Comparison of ENCODE assay signal across 9 mouse cellular contexts in the genomic region with DNA sequence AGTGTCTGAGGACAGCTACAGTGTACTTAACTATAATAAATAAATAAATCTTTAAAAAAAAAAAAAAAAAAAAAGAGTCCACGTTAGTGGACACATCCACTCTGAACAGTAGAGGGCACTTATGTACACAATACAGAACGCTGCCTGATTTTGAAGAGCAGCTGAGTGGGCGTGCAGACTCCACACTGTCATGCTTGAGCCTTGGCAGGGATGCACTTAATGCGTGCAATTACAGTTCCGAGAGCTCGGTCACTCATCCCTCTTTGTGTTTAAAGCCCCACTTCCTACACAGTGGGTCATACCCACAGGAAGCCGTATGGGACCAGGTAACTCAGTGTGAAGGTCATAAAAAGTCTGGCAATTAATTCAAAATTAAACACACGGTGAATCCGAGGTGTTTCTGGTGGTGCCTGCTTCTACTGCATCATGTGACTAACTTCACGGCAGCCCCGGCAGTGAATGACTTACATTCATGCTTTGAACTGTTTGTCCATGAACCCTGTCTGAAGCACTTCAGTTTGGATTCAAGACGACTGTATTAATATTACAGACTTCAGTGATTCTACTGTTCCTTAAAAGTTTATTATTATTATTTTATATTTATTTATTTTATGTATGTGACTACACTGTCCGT. TPM values are rescaled to one million over a fixed set of nuclear protein-coding genes. Genes with fewer than 3 reads are reported as not detected.
DNase-seq lines count a peak whose midpoint lies in the region; ATAC-seq and TF ChIP-seq lines count a peak whose summit lies in the region.
"Had no signal": no experiment of that assay in that cellular context is flagged by ENCODE, and none has a peak within 500 bp of the region (broad histone marks: within the 10 kb centered on the region; RNA-seq: fewer than 3 reads in every experiment).

No protein-coding gene starts in this region.

- 75% methylated on average over 13 of the region's 13 CpGs for WGBS in hindbrain, embryonic 14.5 days
- WGBS in hindbrain, embryonic 11.5 days, result 84% methylated on average over 13 of the region's 13 CpGs
- WGBS in kidney, embryonic 15.5 days, result 71% methylated on average over 13 of the region's 13 CpGs
- WGBS in midbrain, embryonic 13.5 days, result 78% methylated on average over 13 of the region's 13 CpGs

- no peak overlapping the region for H3K9ac ChIP-seq in hindbrain, embryonic 14.5 days
- no peak overlapping the region for H3K9ac ChIP-seq in hindbrain, embryonic 11.5 days (ENCODE audit: low read depth, low read length)
- no peak overlapping the region for H3K9ac ChIP-seq in kidney, embryonic 15.5 days
- H3K9ac ChIP-seq in midbrain, embryonic 13.5 days (replicated peaks), result no peak overlapping the region
- H3K9ac ChIP-seq: liver, embryonic 15.5 days had no signal

- peak; percentile 65; the same call in 1 of the 2 replicates for ATAC-seq in hindbrain, embryonic 14.5 days (ENCODE audit: low FRiP score)
- no peak for ATAC-seq in hindbrain, embryonic 11.5 days (ENCODE audit: low FRiP score)
- ATAC-seq in kidney, embryonic 15.5 days (replicated peaks; ENCODE audit: low FRiP score), result 0 out of 2 replicates have a peak, but pooled peaks have one; percentile 43
- peak; percentile 86 for ATAC-seq in midbrain, embryonic 13.5 days
- ATAC-seq in inflammation-experienced regulatory T-cells, adult 6 months, result no peak

- DNase-seq in hindbrain, embryonic 14.5 days (ENCODE audit: low spot score), result peak; percentile 52
- DNase-seq in hindbrain, embryonic 11.5 days (ENCODE audit: low spot score), result no peak
- DNase-seq in Muller cell, postnatal 12 days (ENCODE audit: inconsistent ontology term), result peak; percentile 55
- no peak for DNase-seq in testis, postnatal 14 days (ENCODE audit: low spot score)

- H3K4me3 ChIP-seq in hindbrain, embryonic 14.5 days (replicated peaks; ENCODE audit: low read length), result no peak overlapping the region
- no peak overlapping the region for H3K4me3 ChIP-seq in hindbrain, embryonic 11.5 days (ENCODE audit: low read depth, low read length)
- no peak overlapping the region for H3K4me3 ChIP-seq in cortical plate, adult 2 months (ENCODE audit: insufficient read depth, low read length)
- H3K4me3 ChIP-seq in kidney, embryonic 15.5 days (replicated peaks), result no peak overlapping the region
- H3K4me3 ChIP-seq in midbrain, embryonic 13.5 days (replicated peaks), result no peak overlapping the region
- H3K4me3 ChIP-seq: liver, embryonic 15.5 days had no signal

- H3K9me3 ChIP-seq in hindbrain, embryonic 14.5 days (ENCODE audit: control insufficient read depth, low read length), result no peaks in the 10 kb centered on the region
- H3K9me3 ChIP-seq in hindbrain, embryonic 11.5 days (ENCODE audit: control insufficient read depth, low read length), result no peaks in the 10 kb centered on the region
- no peaks in the 10 kb centered on the region for H3K9me3 ChIP-seq in kidney, embryonic 15.5 days (replicated peaks)
- H3K9me3 ChIP-seq in midbrain, embryonic 13.5 days, result no peaks in the 10 kb centered on the region
- H3K9me3 ChIP-seq: liver, embryonic 15.5 days had no signal

- TF ChIP-seq POLR2A in cortical plate, adult 2 months (IDR thresholded peaks at IDR 0.05; ENCODE audit: extremely low read depth, insufficient read depth, low read length), result no peak

- TF ChIP-seq CTCF in cortical plate, adult 2 months (IDR thresholded peaks at IDR 0.05; ENCODE audit: extremely low read depth, insufficient read depth, low read length), result peak; percentile 34

- no peaks in the 10 kb centered on the region for H3K27me3 ChIP-seq in hindbrain, embryonic 14.5 days (ENCODE audit: control insufficient read depth, insufficient read depth, low read length)
- H3K27me3 ChIP-seq in hindbrain, embryonic 11.5 days (ENCODE audit: control insufficient read depth, insufficient read depth, low read length), result no peaks in the 10 kb centered on the region
- H3K27me3 ChIP-seq in kidney, embryonic 15.5 days, result no peaks in the 10 kb centered on the region
- no peaks in the 10 kb centered on the region for H3K27me3 ChIP-seq in midbrain, embryonic 13.5 days

- no peaks in the 10 kb centered on the region for H3K36me3 ChIP-seq in hindbrain, embryonic 14.5 days (replicated peaks; ENCODE audit: control insufficient read depth, insufficient read depth)
- no peaks in the 10 kb centered on the region for H3K36me3 ChIP-seq in hindbrain, embryonic 11.5 days (ENCODE audit: control insufficient read depth, insufficient read depth, low read length)
- H3K36me3 ChIP-seq in kidney, embryonic 15.5 days, result no peaks in the 10 kb centered on the region
- H3K36me3 ChIP-seq in midbrain, embryonic 13.5 days, result no peaks in the 10 kb centered on the region
- H3K36me3 ChIP-seq: liver, embryonic 15.5 days had no signal

- no peaks in the 10 kb centered on the region for H3K4me1 ChIP-seq in hindbrain, embryonic 14.5 days (replicated peaks; ENCODE audit: control insufficient read depth, insufficient read depth, low read length)
- no peaks in the 10 kb centered on the region for H3K4me1 ChIP-seq in hindbrain, embryonic 11.5 days (replicated peaks; ENCODE audit: control insufficient read depth, insufficient read depth, low read length)
- no peaks in the 10 kb centered on the region for H3K4me1 ChIP-seq in cortical plate, adult 2 months (ENCODE audit: control insufficient read depth, insufficient read depth, low read length)
- no peaks in the 10 kb centered on the region for H3K4me1 ChIP-seq in kidney, embryonic 15.5 days
- H3K4me1 ChIP-seq in midbrain, embryonic 13.5 days (replicated peaks), result no peaks in the 10 kb centered on the region
- H3K4me1 ChIP-seq: liver, embryonic 15.5 days had no signal

- no peak overlapping the region for H3K4me2 ChIP-seq in hindbrain, embryonic 14.5 days (replicated peaks)
- H3K4me2 ChIP-seq in hindbrain, embryonic 11.5 days (replicated peaks; ENCODE audit: low read depth, low read length), result no peak overlapping the region
- no peak overlapping the region for H3K4me2 ChIP-seq in kidney, embryonic 15.5 days
- no peak overlapping the region for H3K4me2 ChIP-seq in midbrain, embryonic 13.5 days (replicated peaks)
- H3K4me2 ChIP-seq: liver, embryonic 15.5 days had no signal

- H3K27ac ChIP-seq in hindbrain, embryonic 14.5 days, result no peak overlapping the region
- H3K27ac ChIP-seq in hindbrain, embryonic 11.5 days (ENCODE audit: low read depth, low read length), result no peak overlapping the region
- H3K27ac ChIP-seq in cortical plate, adult 2 months (ENCODE audit: insufficient read depth, low read length), result no peak overlapping the region
- no peak overlapping the region for H3K27ac ChIP-seq in kidney, embryonic 15.5 days
- no peak overlapping the region for H3K27ac ChIP-seq in midbrain, embryonic 13.5 days
- H3K27ac ChIP-seq: liver, embryonic 15.5 days had no signal

RNA-seq across cellular contexts. Expression of a gene that starts 28.3 kb away (rescaled TPM):
- polyA plus RNA-seq in hindbrain, embryonic 14.5 days (2014; fragmentation: Nextera tagmentation; extraction: Ambion mirVana), result 24.4 and 26.2 TPM in 2 replicates
- polyA plus RNA-seq in hindbrain, embryonic 11.5 days (2014; fragmentation: Nextera tagmentation; extraction: Ambion mirVana), result 26.4 and 29.6 TPM in 2 replicates
- polyA plus RNA-seq in cortical plate, adult 2 months (2012; rRNA removed), result 40.1 and 42.1 TPM in 2 replicates
- polyA plus RNA-seq in kidney, embryonic 15.5 days (2015; fragmentation: Nextera tagmentation; extraction: Ambion mirVana), result 30.4 and 32.6 TPM in 2 replicates
- 25.1 and 29.4 TPM in 2 replicates for polyA plus RNA-seq in midbrain, embryonic 13.5 days (2015; fragmentation: Nextera tagmentation; extraction: Ambion mirVana)
- polyA plus RNA-seq in inflammation-experienced regulatory T-cells, adult 6 months (2017; shearing (Covaris generic)), result 10 to 100 TPM in 1 of 3 experiments, 1 to 10 TPM in 2; 7.7 to 13.8 (median 9.6) TPM

Comparison
In these comparisons a context has a peak if more than half of its experiments do, and no peak if none do; other contexts are left out.
1. ATAC-seq: peak in hindbrain, embryonic 14.5 days (single experiment), kidney, embryonic 15.5 days (single experiment) and midbrain, embryonic 13.5 days (single experiment); none in hindbrain, embryonic 11.5 days (single experiment) and inflammation-experienced regulatory T-cells, adult 6 months (single experiment).
2. DNase-seq: peak in hindbrain, embryonic 14.5 days (single experiment) and Muller cell, postnatal 12 days (single experiment); none in hindbrain, embryonic 11.5 days (single experiment) and testis, postnatal 14 days (single experiment).